Mouse (Mus musculus) stomach, postnatal 0 days (tissue): ENCODE measurements around the gene Nrbf2. TPM values are rescaled to one million over a fixed set of nuclear protein-coding genes. Genes with fewer than 3 reads are reported as not detected.
A peak's percentile ranks its signal among the peaks of the same experiment; 100 is the strongest.

Experiments used
- ATAC-seq: fragments of 200-750 bp; cut with Nextera tagmentation; 2 replicates; pipeline ENCODE4 v1.8.0; 2017; ENCODE audit not compliant: low FRiP score, low TSS enrichment
- DNase-seq: peaks from one replicate; pipeline ENCODE4 v3.0.0-alpha.2; 2016; ENCODE audit warnings: low spot score
- H3K27ac ChIP-seq: fragments of 300-500 bp; sonication (generic); replicated peaks from 2 replicates; pipeline ENCODE4 v1.5.1; 2014; ENCODE audit warnings: mild to moderate bottlenecking, control low read depth
- H3K27me3 ChIP-seq: fragments of 300-500 bp; sonication (generic); 2 replicates; pipeline ENCODE4 v1.6.1; 2014; ENCODE audit warnings: low read length; ENCODE audit not compliant: control insufficient read depth, insufficient read depth
- H3K36me3 ChIP-seq: fragments of 300-500 bp; sonication (generic); 2 replicates; pipeline ENCODE4 v1.6.1; 2014; ENCODE audit warnings: low read length, mixed read lengths; ENCODE audit not compliant: control insufficient read depth, insufficient read depth
- H3K4me1 ChIP-seq: fragments of 300-500 bp; sonication (generic); replicated peaks from 2 replicates; pipeline ENCODE4 v1.6.1; 2014; ENCODE audit warnings: antibody characterized with exemption; ENCODE audit not compliant: control insufficient read depth, insufficient read depth
- H3K4me2 ChIP-seq: fragments of 300-500 bp; sonication (generic); replicated peaks from 2 replicates; pipeline ENCODE4 v1.6.1; 2014; ENCODE audit warnings: low read depth, mild to moderate bottlenecking, control low read depth, moderate library complexity
- H3K4me3 ChIP-seq: fragments of 300-500 bp; sonication (generic); 2 replicates; pipeline ENCODE4 v1.5.1; 2014; ENCODE audit warnings: low read depth, low read length, control low read depth
- H3K9ac ChIP-seq: fragments of 300-500 bp; sonication (generic); 2 replicates; pipeline ENCODE4 v1.6.1; 2014; ENCODE audit warnings: mild to moderate bottlenecking, low read length, control low read depth, mixed read lengths
- H3K9me3 ChIP-seq: fragments of 300-500 bp; sonication (generic); 2 replicates; pipeline ENCODE4 v1.6.1; 2016; ENCODE audit warnings: low read length; ENCODE audit not compliant: control insufficient read depth
- CTCF ChIP-seq: IDR thresholded peaks from 2 replicates; pipeline ENCODE4 v1.5.1; 2016; ENCODE audit warnings: antibody characterized with exemption, low read depth, mild to moderate bottlenecking, moderate library complexity
- EP300 ChIP-seq: optimal IDR thresholded peaks from 2 replicates; pipeline ENCODE3; 2016; ENCODE audit warnings: antibody characterized with exemption
- WGBS: fragments of 180-500 bp; shearing (Covaris S2); extraction: QIAGEN DNeasy Blood & Tissue Kit; methylation state at CpG from one replicate; pipeline ENCODE4 v1.1.7; 2014; 5-methylcytosine and 5-hydroxymethylcytosine counted together
- polyA plus RNA-seq: library from polyadenylated mRNA; unstranded; fragments of >200 nt; fragmentation: Nextera tagmentation; extraction: Ambion mirVana; gene quantifications from 2 replicates; pipeline ENCODE4 v1.2.1, GENCODE M21; 2015

The Nrbf2 gene
- polyA plus RNA-seq, 1 experiment from 2014 or later: 34.6 TPM

DNA sequence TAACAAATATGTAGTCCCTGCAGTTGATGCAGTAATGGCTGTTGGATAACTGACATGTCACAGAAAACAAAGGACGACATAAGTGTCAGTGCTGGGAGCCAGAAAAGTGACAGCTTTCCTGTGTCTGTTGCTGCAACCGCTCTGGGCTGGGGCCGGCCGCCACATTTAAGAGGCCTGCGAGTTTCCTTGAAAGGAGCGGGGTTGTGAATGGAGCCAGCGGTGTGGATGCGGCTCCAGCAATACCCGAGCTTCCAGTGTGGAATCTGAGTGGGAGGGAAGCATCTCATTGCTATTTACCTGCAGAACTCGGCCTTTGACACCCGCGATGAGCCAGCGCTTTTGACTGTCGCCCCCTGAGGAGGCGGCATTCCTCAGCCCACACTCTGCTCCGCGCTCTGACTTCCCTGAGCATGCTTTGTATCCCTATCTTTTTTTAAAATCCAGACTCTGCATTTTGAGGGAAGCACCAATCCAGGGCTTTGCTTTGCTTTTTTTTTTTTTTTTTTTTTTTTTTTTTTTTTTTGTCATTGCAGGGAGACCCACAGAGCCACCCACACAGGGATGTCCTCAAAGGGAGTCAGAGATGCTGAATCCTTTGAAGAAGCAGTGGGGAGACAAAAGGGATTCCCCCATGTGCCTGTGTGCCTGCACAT lies 35.2 kb upstream of the Nrbf2 start:
- no peak overlapping the region for H3K4me2 ChIP-seq
- 28% methylated on average over 17 of the region's 17 CpGs for WGBS

DNA sequence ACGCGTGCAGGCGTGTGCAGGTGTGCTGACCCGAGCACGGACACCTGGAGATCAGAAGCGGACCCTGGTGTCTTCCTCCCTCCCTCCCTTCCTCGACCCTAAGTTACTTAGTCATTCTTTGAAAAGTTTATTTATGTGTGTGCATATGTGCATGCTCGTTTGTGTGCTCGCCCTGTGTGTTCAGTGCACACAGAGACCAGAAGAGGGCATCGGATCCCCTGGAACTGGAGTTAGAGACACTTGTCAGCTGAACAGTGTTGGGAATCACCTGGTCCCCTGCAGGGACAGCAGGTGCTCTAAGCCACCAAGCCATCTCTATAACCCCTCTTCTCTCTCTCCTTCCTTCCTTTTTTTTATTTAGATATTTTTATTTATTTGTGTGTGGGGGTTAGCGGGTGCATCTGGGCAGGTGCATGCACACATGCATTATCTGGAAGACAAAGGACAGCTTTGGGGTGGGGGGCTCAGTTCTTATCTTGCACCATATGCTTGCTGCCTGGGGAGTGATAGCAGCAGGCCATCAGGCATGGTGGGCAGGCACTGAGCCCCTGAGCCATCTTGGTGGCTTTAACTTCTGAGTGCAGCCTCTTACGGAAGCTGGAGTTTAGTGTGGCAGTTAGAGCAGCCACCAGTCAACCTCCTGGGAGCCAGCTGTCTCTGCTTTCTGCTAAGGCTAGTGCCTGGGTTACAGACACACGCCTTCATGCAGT lies 34.1 kb upstream of the Nrbf2 start:
- DNase-seq: no peak
- Histone ChIP-seq H3K9me3 (no peaks in the 10 kb centered on the region), H3K4me2 (no peak overlapping the region), H3K4me1 (no peaks in the 10 kb centered on the region), H3K27ac (no peak overlapping the region), H3K36me3 (no peaks in the 10 kb centered on the region), H3K4me3 (no peak overlapping the region), H3K9ac (no peak overlapping the region), H3K27me3 (no peaks in the 10 kb centered on the region)
- no peak for ATAC-seq
- WGBS: 79% methylated on average over 13 of the region's 13 CpGs
- TF ChIP-seq EP300: no peak
- peak; percentile 38; the same call in 1 of the 2 replicates for TF ChIP-seq CTCF

More for the DNA sequence above, 35.2 kb upstream of the Nrbf2 start:
- Histone ChIP-seq H3K9ac (no peak overlapping the region), H3K27me3 (no peaks in the 10 kb centered on the region), H3K9me3 (no peaks in the 10 kb centered on the region), H3K4me1 (no peaks in the 10 kb centered on the region), H3K27ac (no peak overlapping the region), H3K36me3 (no peaks in the 10 kb centered on the region), H3K4me3 (no peak overlapping the region)
- DNase-seq (no peak), ATAC-seq (no peak)
- TF ChIP-seq EP300 (no peak), CTCF (no peak)

DNA sequence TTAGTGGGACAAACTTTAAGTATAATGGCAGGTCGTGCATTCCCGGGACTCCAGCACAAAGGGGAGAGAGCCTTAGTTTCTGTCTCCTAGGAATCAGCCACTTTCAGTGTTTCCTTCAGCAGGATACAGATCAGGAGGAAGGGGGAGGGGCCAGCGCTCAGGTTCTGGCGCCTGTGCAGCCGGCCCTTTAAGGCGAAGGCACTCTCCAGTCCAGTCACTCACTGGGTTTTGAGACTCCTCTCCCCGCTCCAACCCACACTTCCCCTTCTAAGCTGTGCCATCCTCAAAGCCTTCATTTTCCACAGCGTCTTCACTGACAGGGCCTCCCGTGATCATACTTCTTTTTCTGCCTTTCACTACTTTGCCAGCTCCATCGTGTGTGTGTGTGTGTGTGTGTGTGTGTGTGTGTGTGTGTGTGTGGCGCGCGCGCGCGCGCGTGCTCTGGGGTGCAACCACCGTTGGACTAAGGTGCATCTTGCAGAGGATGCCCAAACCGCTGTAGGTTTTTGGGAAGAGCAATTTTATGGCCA lies 32.9 kb upstream of the Nrbf2 start:
- H3K27ac ChIP-seq: no peak overlapping the region
- DNase-seq (peak; percentile 51), ATAC-seq (no peak)
- peak overlapping the region; percentile 41; the same call in 1 of the 2 replicates for H3K9ac ChIP-seq
- peak overlapping the region; percentile 47 for H3K4me2 ChIP-seq
- no peaks in the 10 kb centered on the region for H3K4me1 ChIP-seq
- no peaks in the 10 kb centered on the region for H3K36me3 ChIP-seq
- WGBS: 4% methylated on average over 20 of the region's 20 CpGs
- no peak for TF ChIP-seq CTCF
- TF ChIP-seq EP300: no peak
- H3K4me3 ChIP-seq: peak overlapping the region; percentile 12
- no peaks in the 10 kb centered on the region for H3K9me3 ChIP-seq
- no peaks in the 10 kb centered on the region for H3K27me3 ChIP-seq

DNA sequence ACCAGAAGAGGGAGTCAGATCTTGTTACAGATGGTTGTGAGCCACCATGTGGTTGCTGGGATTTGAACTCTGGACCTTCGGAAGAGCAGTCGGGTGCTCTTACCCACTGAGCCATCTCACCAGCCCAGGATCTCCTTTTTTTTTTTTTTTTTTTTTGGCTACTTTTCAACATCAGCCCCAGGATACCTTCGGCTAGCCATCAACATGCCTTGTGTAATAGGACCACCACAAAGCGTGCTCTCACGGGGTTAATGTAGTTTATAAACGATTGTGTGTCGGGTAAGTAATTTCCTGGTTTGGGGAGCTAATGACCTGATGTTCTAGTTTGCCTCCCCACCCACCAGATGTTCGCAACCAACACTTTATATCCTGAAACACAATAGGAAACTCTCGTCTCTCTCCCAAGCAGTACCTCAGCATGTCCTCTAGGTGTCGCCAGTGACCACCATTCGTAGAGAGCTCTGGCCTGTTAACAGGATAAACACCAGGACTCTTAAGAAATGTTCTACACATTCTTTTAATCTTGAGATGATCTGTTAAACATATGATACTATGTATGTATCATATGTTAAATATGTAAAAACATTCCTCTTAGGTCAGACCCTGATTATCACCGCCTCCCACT lies 29.8 kb upstream of the Nrbf2 start:
- 11% methylated on average over 10 of the region's 12 CpGs for WGBS
- Histone ChIP-seq H3K9me3 (no peaks in the 10 kb centered on the region), H3K9ac (no peak overlapping the region), H3K4me1 (no peaks in the 10 kb centered on the region), H3K4me3 (no peak overlapping the region), H3K27me3 (no peaks in the 10 kb centered on the region), H3K27ac (no peak overlapping the region), H3K36me3 (no peaks in the 10 kb centered on the region), H3K4me2 (no peak overlapping the region)
- ATAC-seq: peak; percentile 53
- TF ChIP-seq CTCF (peak; percentile 99), EP300 (no peak)
- peak; percentile 71 for DNase-seq

DNA sequence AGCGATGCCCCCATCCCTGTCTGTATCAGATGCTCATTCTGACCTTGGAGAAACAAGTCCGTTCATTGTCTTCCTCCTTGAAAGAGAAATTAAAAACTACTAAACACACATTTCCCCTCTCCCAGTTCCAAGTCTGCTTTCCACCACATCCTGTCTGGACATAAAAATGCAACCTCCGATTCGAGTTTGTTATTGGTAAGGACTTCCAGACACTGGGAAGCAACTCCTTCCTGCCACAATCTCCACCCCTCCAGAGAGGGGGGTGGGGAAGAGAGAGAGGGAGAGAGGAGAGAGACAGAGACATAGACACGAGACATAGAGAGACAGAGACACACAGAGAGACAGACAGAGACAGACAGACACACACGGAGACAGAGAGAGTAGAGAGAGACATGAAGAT lies 27.4 kb upstream of the Nrbf2 start:
- Histone ChIP-seq H3K36me3 (no peaks in the 10 kb centered on the region), H3K9me3 (no peaks in the 10 kb centered on the region), H3K4me3 (no peak overlapping the region), H3K9ac (no peak overlapping the region), H3K27ac (no peak overlapping the region), H3K4me2 (no peak overlapping the region), H3K4me1 (no peaks in the 10 kb centered on the region), H3K27me3 (no peaks in the 10 kb centered on the region)
- WGBS: 52% methylated on average over 6 of the region's 6 CpGs
- ATAC-seq (no peak), DNase-seq (no peak)
- TF ChIP-seq EP300 (no peak), CTCF (no peak)
